Mouse (Mus musculus) hindlimb bud, embryonic 11.5 days (tissue): ENCODE results near the gene Negr1.

Experiments used
- DNase-seq: peaks from one replicate; pipeline ENCODE4 v3.0.0-alpha.2; 2012; ENCODE audit warnings: low read depth, low spot score; ENCODE audit errors: extremely low spot score

Gene Negr1

GRCm38 (mm10) chr3:157104866-157105579 lies 543.4 kb downstream of the Negr1 start:
- no peak for DNase-seq

- peak; percentile 74 for DNase-seq
Observed at GRCm38 (mm10) chr3:157105580-157106264, 544.1 kb downstream of the Negr1 start.

- DNase-seq = no peak
Observed at GRCm38 (mm10) chr3:157108156-157108555, 546.6 kb downstream of the Negr1 start.

GRCm38 (mm10) chr3:157109308-157109707 lies 547.7 kb downstream of the Negr1 start:
- no peak for DNase-seq

- DNase-seq = no peak
Observed at GRCm38 (mm10) chr3:157115105-157115760, 553.6 kb downstream of the Negr1 start.

GRCm38 (mm10) chr3:157116024-157116423 lies 554.4 kb downstream of the Negr1 start:
- DNase-seq = no peak

- DNase-seq = no peak
Observed at GRCm38 (mm10) chr3:157119916-157120315, 558.3 kb downstream of the Negr1 start.

- no peak for DNase-seq
Observed at GRCm38 (mm10) chr3:157146124-157146855, 584.7 kb downstream of the Negr1 start.

GRCm38 (mm10) chr3:157154902-157155301 lies 593.3 kb downstream of the Negr1 start:
- DNase-seq = no peak

GRCm38 (mm10) chr3:157155513-157155912 lies 593.9 kb downstream of the Negr1 start:
- no peak for DNase-seq

GRCm38 (mm10) chr3:157164840-157165595 lies 603.4 kb downstream of the Negr1 start:
- no peak for DNase-seq

GRCm38 (mm10) chr3:157181975-157182374 lies 620.4 kb downstream of the Negr1 start:
- DNase-seq = no peak

GRCm38 (mm10) chr3:157188939-157189725 lies 627.5 kb downstream of the Negr1 start:
- DNase-seq = no peak

GRCm38 (mm10) chr3:157189834-157190233 lies 628.2 kb downstream of the Negr1 start:
- DNase-seq = no peak

GRCm38 (mm10) chr3:157190551-157190950 lies 629.0 kb downstream of the Negr1 start:
- no peak for DNase-seq

GRCm38 (mm10) chr3:157192021-157192420 lies 630.4 kb downstream of the Negr1 start:
- DNase-seq = no peak

- DNase-seq = no peak
Observed at GRCm38 (mm10) chr3:157193141-157193540, 631.5 kb downstream of the Negr1 start.

GRCm38 (mm10) chr3:157198659-157199058 lies 637.1 kb downstream of the Negr1 start:
- no peak for DNase-seq

- no peak for DNase-seq
Observed at GRCm38 (mm10) chr3:157201726-157202125, 640.1 kb downstream of the Negr1 start.

- no peak for DNase-seq
Observed at GRCm38 (mm10) chr3:157203573-157203972, 642.0 kb downstream of the Negr1 start.
